Mouse (Mus musculus): ENCODE data around the gene Acadvl.

DNA sequence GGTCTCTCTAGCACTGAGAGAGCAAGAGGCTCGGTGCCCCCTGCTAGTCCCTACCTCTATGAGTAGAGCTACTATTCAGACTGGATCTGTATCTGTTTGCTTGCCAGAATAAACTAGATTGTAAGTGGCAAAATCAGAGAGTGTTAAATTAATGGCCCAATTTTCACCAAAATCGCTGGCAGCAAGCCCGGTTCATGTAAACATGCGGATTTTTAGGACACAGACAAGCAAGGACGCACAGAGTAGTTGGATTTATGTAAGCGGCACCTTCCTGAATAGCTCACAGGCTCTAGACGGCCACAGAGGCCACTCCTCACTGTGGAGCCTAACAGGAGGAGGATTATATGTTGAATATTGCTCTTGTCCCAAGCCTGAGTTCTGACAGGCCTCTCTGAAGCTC, 37.9 kb upstream of the Acadvl start:
- TF ChIP-seq CTCF (IDR thresholded peaks at IDR 0.05; ENCODE audit: control insufficient read depth, insufficient read depth, insufficient read length) (no peak), MYOD1 (IDR thresholded peaks at IDR 0.05; ENCODE audit: control insufficient read depth, insufficient read length, low read depth) (no peak), USF1 (IDR thresholded peaks at IDR 0.05; ENCODE audit: low read depth) (no peak), MYOG (IDR thresholded peaks at IDR 0.05; ENCODE audit: control insufficient read depth, extremely low read depth, insufficient read length) (no peak), MAX (IDR thresholded peaks at IDR 0.05) (no peak), CEBPB (IDR thresholded peaks at IDR 0.05; ENCODE audit: low read depth) (no peak), FOSL1 (IDR thresholded peaks at IDR 0.05; ENCODE audit: insufficient read depth, low read length, poor library complexity, severe bottlenecking) (no peak)

Data from C2C12 (cell line).